In genomic region chr8:111732004-111732403, GRCm38 (mm10) we compare ENCODE assay signal across 8 mouse cellular contexts. TPM values are rescaled to one million over a fixed set of nuclear protein-coding genes. Genes with fewer than 3 reads are reported as not detected.
DNase-seq lines count a peak whose midpoint lies in the region; ATAC-seq lines count a peak whose summit lies in the region.

No protein-coding gene starts in this region.

- WGBS in embryonic facial prominence, embryonic 12.5 days = under 1% methylated on average over 31 of the region's 41 CpGs
- WGBS in midbrain, embryonic 12.5 days = under 1% methylated on average over 34 of the region's 41 CpGs

- intact Hi-C loops in left cerebral cortex, postnatal 4 days (cut with DNase I) = no loop called here

- H3K4me1 ChIP-seq in embryonic facial prominence, embryonic 12.5 days = peaks cover 70% of the 10 kb centered on the region
- peaks cover 72% of the 10 kb centered on the region for H3K4me1 ChIP-seq in midbrain, embryonic 12.5 days

- H3K27ac ChIP-seq in embryonic facial prominence, embryonic 12.5 days = peak overlapping the region; percentile 87
- H3K27ac ChIP-seq in midbrain, embryonic 12.5 days (replicated peaks) = peak overlapping the region; percentile 86

- peak overlapping the region; percentile 88 for H3K9ac ChIP-seq in embryonic facial prominence, embryonic 12.5 days
- peak overlapping the region; percentile 76 for H3K9ac ChIP-seq in midbrain, embryonic 12.5 days (replicated peaks)

- ATAC-seq in embryonic facial prominence, embryonic 12.5 days (ENCODE audit: insufficient number of reproducible peaks, insufficient read depth, low FRiP score, low TSS enrichment) = peak; percentile 84
- peak; percentile 96 for ATAC-seq in midbrain, embryonic 12.5 days (ENCODE audit: low FRiP score, low read depth)

- DNase-seq in 3134 (ENCODE audit: extremely low read depth, insufficient read length, low spot score) = peak; percentile 92
- DNase-seq in adrenal gland, postnatal 25 days = peak; percentile 99
- DNase-seq in heart, adult 11 months = peak; percentile 100
- DNase-seq in kidney, adult 11 months = peak; percentile 98
- DNase-seq in left cerebral cortex, postnatal 4 days = peak; percentile 97
- DNase-seq in skeletal muscle tissue, adult 2 months (ENCODE audit: low read depth, low spot score) = peak; percentile 90

- H3K9me3 ChIP-seq in embryonic facial prominence, embryonic 12.5 days = no peaks in the 10 kb centered on the region
- H3K9me3 ChIP-seq in midbrain, embryonic 12.5 days = no peaks in the 10 kb centered on the region

- no peaks in the 10 kb centered on the region for H3K27me3 ChIP-seq in embryonic facial prominence, embryonic 12.5 days
- H3K27me3 ChIP-seq in midbrain, embryonic 12.5 days = no peaks in the 10 kb centered on the region

- H3K36me3 ChIP-seq in embryonic facial prominence, embryonic 12.5 days = no peaks in the 10 kb centered on the region
- H3K36me3 ChIP-seq in midbrain, embryonic 12.5 days = no peaks in the 10 kb centered on the region

- H3K4me3 ChIP-seq in embryonic facial prominence, embryonic 12.5 days = peak overlapping the region; percentile 75
- peak overlapping the region; percentile 74 for H3K4me3 ChIP-seq in midbrain, embryonic 12.5 days

- H3K4me2 ChIP-seq in embryonic facial prominence, embryonic 12.5 days (replicated peaks) = peak overlapping the region; percentile 78
- H3K4me2 ChIP-seq in midbrain, embryonic 12.5 days (replicated peaks) = peak overlapping the region; percentile 87

RNA-seq across cellular contexts. Expression of gene Bcar1, which starts 11.6 kb away (rescaled TPM):
- 64.5 and 70.0 TPM in 2 replicates for total RNA-seq in adrenal gland, postnatal 25 days (2021)
- 40.0 and 41.1 TPM in 2 replicates for polyA plus RNA-seq in embryonic facial prominence, embryonic 12.5 days (2016; fragmentation: Nextera tagmentation; extraction: Ambion mirVana)
- 10 to 100 TPM; 58.2 to 59.7 TPM for total RNA-seq in left cerebral cortex, postnatal 4 days (2021)
- polyA plus RNA-seq in midbrain, embryonic 12.5 days (2016; fragmentation: Nextera tagmentation; extraction: Ambion mirVana) = 52.4 and 53.8 TPM in 2 replicates

RNA-seq across cellular contexts. Expression of gene Ctrb1, which starts 41.2 kb away (rescaled TPM):
- not detected in 2 replicates for total RNA-seq in adrenal gland, postnatal 25 days (2021)
- polyA plus RNA-seq in embryonic facial prominence, embryonic 12.5 days (2016; fragmentation: Nextera tagmentation; extraction: Ambion mirVana) = not detected in 2 replicates
- total RNA-seq in left cerebral cortex, postnatal 4 days (2021) = not detected
- not detected in 2 replicates for polyA plus RNA-seq in midbrain, embryonic 12.5 days (2016; fragmentation: Nextera tagmentation; extraction: Ambion mirVana)

Comparison
In these comparisons a context has a peak if more than half of its experiments do, and no peak if none do; other contexts are left out.
1. Peak in every context shown above with its lines: DNase-seq, ATAC-seq, H3K4me3 ChIP-seq and H3K27ac ChIP-seq.